Mouse (Mus musculus): ENCODE data around the gene Nat8. TPM values are rescaled to one million over a fixed set of nuclear protein-coding genes. Genes with fewer than 3 reads are reported as not detected.
"Not testable (repeated sequence)": the region's sequence is repeated elsewhere in the genome, so short reads cannot be mapped to it uniquely, and the experiment has no call there.

Nat8 gene
- polyA plus RNA-seq, 1 experiment, result 4.3 TPM

DNA sequence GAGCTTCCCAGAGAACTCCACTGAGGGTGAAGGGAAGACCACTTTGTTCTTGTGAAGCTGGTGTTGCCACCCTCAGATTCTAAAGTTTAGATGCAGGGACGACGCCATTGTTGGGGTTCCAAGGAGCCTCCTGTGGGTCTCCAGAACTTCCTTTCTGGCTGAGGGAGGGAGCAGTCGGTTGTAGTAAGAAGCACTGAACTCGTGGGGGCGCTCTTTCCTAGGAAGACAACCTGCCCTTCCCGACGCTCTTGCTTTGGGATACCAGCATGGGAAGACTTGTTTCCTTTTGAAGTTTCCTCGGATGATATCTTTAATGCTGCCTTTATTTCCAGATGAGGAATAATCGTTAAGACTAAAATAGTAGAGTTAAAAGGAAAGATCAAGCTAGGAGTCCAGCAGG, 4.9 kb upstream of the Nat8 start:
- H3K27ac ChIP-seq (ENCODE audit: insufficient read depth, low read length); H3K4me1 ChIP-seq (ENCODE audit: control insufficient read depth, insufficient read depth, low read length); H3K4me3 ChIP-seq (ENCODE audit: insufficient read depth, low read length): not testable (repeated sequence)
- TF ChIP-seq CTCF (IDR thresholded peaks at IDR 0.05; ENCODE audit: extremely low read depth, insufficient read depth, low read length), result peak; percentile 19; the same call in 1 of the 2 replicates

DNA sequence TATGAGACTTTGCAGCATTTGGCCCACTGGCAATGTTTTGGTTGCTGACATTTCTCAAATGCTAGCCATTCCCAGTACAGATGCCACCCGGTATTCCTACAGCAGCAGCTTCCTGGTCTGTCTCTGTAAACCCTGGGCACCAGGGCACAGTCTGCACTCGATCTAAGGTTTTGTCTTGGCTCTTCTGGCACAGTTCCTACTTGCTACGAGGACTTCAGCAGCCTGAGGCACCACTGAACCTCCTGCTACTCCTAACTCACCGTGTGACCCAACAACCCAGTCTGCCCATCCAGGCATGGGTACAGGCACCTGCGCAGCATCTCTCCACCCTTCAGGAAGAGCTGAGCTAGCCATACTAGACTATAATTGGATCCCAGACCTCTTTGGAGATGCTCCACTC, 4.2 kb upstream of the Nat8 start:
- H3K4me1 ChIP-seq (ENCODE audit: control insufficient read depth, insufficient read depth, low read length); H3K4me3 ChIP-seq (ENCODE audit: insufficient read depth, low read length); H3K27ac ChIP-seq (ENCODE audit: insufficient read depth, low read length): not testable (repeated sequence)

DNA sequence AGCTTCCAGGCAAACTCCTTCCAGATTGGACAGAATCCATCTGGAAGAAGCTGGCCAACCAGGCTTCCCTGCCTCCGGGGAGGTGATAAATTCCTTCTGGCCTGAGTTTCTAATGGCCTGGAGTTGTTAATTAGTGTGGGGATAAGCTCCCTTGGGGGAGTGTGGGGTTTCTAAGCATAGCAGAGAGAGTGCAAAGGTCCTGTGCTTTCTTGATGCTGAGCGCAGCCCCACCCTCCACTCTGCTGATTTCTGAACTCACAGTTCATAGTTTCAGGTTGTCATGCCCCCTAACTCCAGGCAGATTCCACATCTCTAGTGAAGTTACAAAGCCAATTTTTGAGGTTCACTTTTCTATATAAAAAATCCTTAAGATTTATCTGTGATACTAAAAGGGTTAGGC, 3.2 kb upstream of the Nat8 start:
- H3K4me3 ChIP-seq (ENCODE audit: insufficient read depth, low read length); H3K4me1 ChIP-seq (ENCODE audit: control insufficient read depth, insufficient read depth, low read length); H3K27ac ChIP-seq (ENCODE audit: insufficient read depth, low read length): not testable (repeated sequence)

- H3K27ac ChIP-seq (ENCODE audit: insufficient read depth, low read length); H3K4me1 ChIP-seq (ENCODE audit: control insufficient read depth, insufficient read depth, low read length); H3K4me3 ChIP-seq (ENCODE audit: insufficient read depth, low read length): not testable (repeated sequence)
Observed at GRCm38 (mm10) chr6:85834504-85835100, 2.7 kb upstream of the Nat8 start.

GRCm38 (mm10) chr6:85829462-85829861, 2.4 kb downstream of the Nat8 start:
- no peak overlapping the region for H3K4me3 ChIP-seq (ENCODE audit: insufficient read depth, low read length)
- TF ChIP-seq CTCF (IDR thresholded peaks at IDR 0.05; ENCODE audit: extremely low read depth, insufficient read depth, low read length) (no peak), POLR2A (IDR thresholded peaks at IDR 0.05; ENCODE audit: extremely low read depth, insufficient read depth, low read length) (no peak)
- H3K27ac ChIP-seq (ENCODE audit: insufficient read depth, low read length), result no peak overlapping the region
- H3K4me1 ChIP-seq (ENCODE audit: control insufficient read depth, insufficient read depth, low read length), result no peaks in the 10 kb centered on the region

DNA sequence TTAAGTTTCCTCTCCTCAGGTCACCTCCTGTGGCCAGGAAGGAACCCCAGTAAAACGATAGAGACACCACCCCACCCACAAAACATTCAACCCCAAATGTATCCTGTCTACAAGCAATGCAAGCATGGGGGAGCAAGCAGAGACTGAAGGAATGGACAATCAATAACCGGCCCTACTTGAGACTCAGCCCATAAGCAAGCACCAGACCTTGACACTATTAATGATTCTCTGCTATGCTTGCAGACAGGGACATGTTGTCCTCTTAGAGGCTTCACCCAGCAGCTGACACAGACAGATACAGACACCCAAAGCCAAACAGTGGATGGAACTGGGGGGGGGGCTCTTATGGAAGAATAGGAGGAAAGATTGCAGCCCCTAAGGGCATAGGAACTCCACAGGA, 6.0 kb downstream of the Nat8 start:
- Histone ChIP-seq H3K27ac (ENCODE audit: insufficient read depth, low read length) (no peak overlapping the region), H3K4me3 (ENCODE audit: insufficient read depth, low read length) (no peak overlapping the region), H3K4me1 (ENCODE audit: control insufficient read depth, insufficient read depth, low read length) (no peaks in the 10 kb centered on the region)
- TF ChIP-seq POLR2A (IDR thresholded peaks at IDR 0.05; ENCODE audit: extremely low read depth, insufficient read depth, low read length), result no peak
- TF ChIP-seq CTCF (IDR thresholded peaks at IDR 0.05; ENCODE audit: extremely low read depth, insufficient read depth, low read length), result no peak

- TF ChIP-seq CTCF (IDR thresholded peaks at IDR 0.05; ENCODE audit: extremely low read depth, insufficient read depth, low read length) (no peak), POLR2A (IDR thresholded peaks at IDR 0.05; ENCODE audit: extremely low read depth, insufficient read depth, low read length) (no peak)
- Histone ChIP-seq H3K27ac (ENCODE audit: insufficient read depth, low read length) (no peak overlapping the region), H3K4me1 (ENCODE audit: control insufficient read depth, insufficient read depth, low read length) (no peaks in the 10 kb centered on the region), H3K4me3 (ENCODE audit: insufficient read depth, low read length) (no peak overlapping the region)
Observed at GRCm38 (mm10) chr6:85823382-85824090, 8.3 kb downstream of the Nat8 start.

- TF ChIP-seq POLR2A (IDR thresholded peaks at IDR 0.05; ENCODE audit: extremely low read depth, insufficient read depth, low read length) (no peak), CTCF (IDR thresholded peaks at IDR 0.05; ENCODE audit: extremely low read depth, insufficient read depth, low read length) (no peak)
- H3K4me1 ChIP-seq (ENCODE audit: control insufficient read depth, insufficient read depth, low read length), result no peaks in the 10 kb centered on the region
- H3K27ac ChIP-seq (ENCODE audit: insufficient read depth, low read length), result no peak overlapping the region
- no peak overlapping the region for H3K4me3 ChIP-seq (ENCODE audit: insufficient read depth, low read length)
Observed at GRCm38 (mm10) chr6:85822286-85822685, 9.6 kb downstream of the Nat8 start.

DNA sequence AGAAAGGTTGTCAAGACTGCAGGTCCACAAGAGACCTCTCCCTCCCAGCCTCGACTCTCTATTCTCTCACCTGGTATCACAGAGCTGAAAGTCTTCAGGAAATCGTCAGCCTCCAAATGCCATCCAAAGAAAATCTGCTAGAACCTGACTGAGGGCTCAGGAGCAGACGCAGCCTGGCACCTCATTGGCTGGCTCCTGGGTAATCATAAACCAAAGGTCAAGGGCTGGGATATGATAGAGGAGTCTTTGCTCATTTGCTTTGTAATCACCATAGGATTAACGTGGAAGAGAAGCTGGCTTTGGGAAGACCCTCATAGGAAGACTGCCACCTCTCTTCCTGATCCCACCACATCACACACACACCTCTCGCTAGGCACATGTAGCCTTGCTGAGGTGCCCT, 11.0 kb downstream of the Nat8 start, which contains the start of the genes Nat8f6 and Nat8f5:
Gene Nat8f6, minus strand, starts transcription at position 118 of the 400 bp plus-strand sequence.
Gene Nat8f5, minus strand, starts transcription at position 136 of the 400 bp plus-strand sequence.
- Histone ChIP-seq H3K4me3 (ENCODE audit: insufficient read depth, low read length) (no peak within 1 kb of the TSS), H3K4me1 (ENCODE audit: control insufficient read depth, insufficient read depth, low read length) (no peaks in the 10 kb centered on the region), H3K27ac (ENCODE audit: insufficient read depth, low read length) (no peak within 1 kb of the TSS)
- no peak for TF ChIP-seq CTCF (IDR thresholded peaks at IDR 0.05; ENCODE audit: extremely low read depth, insufficient read depth, low read length)
- TF ChIP-seq POLR2A (IDR thresholded peaks at IDR 0.05; ENCODE audit: extremely low read depth, insufficient read depth, low read length), result no peak

GRCm38 (mm10) chr6:85818338-85818737, 13.5 kb downstream of the Nat8 start:
- no peak for TF ChIP-seq POLR2A (IDR thresholded peaks at IDR 0.05; ENCODE audit: extremely low read depth, insufficient read depth, low read length)
- TF ChIP-seq CTCF (IDR thresholded peaks at IDR 0.05; ENCODE audit: extremely low read depth, insufficient read depth, low read length), result no peak
- H3K4me1 ChIP-seq (ENCODE audit: control insufficient read depth, insufficient read depth, low read length), result no peaks in the 10 kb centered on the region
- no peak overlapping the region for H3K27ac ChIP-seq (ENCODE audit: insufficient read depth, low read length)
- H3K4me3 ChIP-seq (ENCODE audit: insufficient read depth, low read length), result no peak overlapping the region
